Mouse (Mus musculus) kidney, adult 11 months (tissue): ENCODE measurements around the gene Evi5.
"Not testable (repeated sequence)": the region's sequence is repeated elsewhere in the genome, so short reads cannot be mapped to it uniquely, and the experiment has no call there.

ENCODE experiments used
- DNase-seq: peaks from one replicate; pipeline ENCODE4 v3.0.0; 2022

The Evi5 gene

DNA sequence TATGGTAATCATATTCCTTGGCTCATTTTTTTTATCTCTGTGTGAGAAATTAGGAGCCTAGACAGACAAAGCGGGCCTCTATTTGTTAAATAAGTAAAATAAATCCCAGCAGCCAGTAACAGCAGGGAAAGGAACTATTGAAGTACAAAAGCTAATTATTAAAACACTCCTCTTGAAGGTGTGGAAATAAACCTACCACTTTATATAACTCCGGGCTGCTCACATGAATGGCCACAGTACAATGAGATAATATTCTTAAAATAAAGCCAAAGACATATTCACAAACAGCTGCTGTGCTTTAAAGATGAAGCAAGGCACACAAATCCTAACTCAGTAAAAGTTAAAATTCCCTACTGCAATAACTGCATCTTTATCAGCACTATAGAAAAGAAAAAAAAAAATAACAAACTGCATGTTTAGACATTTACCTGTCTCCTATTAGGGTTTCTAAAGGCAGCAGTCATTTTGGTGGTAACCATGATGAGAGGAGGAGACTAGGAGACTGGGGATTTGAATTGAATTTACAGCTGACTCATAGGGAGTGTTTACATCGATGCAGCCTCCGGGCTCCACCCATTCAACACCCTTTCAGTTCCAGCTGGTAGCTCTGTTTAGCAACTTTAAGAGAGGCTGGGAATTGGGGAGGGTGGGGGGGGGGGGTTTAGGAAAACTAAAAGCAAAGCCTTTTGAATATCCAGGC, at the start of gene Evi5:
Evi5 (minus strand) TSS at position 547 of the 700 bp plus-strand sequence.
- no peak for DNase-seq

DNA sequence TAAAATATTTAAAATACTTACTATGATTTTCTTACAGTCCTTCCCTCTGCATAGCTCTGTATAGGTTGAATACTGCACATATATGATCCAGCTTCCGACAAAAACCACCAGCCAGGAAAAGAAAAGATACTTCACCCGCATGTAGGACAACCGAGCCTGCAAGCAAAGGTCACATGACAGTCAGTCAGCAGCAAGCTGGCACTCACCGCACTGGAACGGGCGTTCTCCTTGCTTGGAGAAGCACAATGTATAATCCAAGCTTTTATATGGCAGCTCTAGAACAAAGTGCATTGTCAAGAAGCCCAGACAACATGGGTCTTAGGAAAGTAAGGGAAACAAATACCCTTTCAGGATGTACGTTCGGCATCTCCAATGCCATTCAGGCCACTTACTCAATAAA, 49.7 kb upstream of the Evi5 start:
- peak; percentile 44 for DNase-seq

GRCm38 (mm10) chr5:107922836-107923235, 47.9 kb upstream of the Evi5 start:
- no peak for DNase-seq

GRCm38 (mm10) chr5:107921400-107922252, 46.7 kb upstream of the Evi5 start:
- DNase-seq = no peak

DNA sequence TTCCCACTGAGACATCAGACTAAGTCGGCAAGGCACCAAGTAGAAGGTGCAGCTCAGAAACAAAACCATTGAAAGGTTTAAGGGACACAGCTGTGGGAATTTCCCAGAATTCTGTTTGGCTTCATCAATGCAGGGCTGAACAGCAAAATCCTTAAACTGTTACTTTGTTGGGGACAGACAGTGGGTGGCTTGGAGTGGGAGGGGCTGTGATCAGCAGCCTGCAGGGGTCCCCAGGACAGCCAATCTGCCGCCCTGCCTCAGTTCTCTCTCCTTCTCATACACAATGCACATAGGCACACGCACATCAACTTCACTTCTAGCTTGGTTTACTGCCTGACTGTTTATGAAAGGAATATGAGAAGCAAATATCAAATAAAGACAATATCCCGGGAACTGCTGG, 40.4 kb upstream of the Evi5 start:
- DNase-seq = no peak

DNA sequence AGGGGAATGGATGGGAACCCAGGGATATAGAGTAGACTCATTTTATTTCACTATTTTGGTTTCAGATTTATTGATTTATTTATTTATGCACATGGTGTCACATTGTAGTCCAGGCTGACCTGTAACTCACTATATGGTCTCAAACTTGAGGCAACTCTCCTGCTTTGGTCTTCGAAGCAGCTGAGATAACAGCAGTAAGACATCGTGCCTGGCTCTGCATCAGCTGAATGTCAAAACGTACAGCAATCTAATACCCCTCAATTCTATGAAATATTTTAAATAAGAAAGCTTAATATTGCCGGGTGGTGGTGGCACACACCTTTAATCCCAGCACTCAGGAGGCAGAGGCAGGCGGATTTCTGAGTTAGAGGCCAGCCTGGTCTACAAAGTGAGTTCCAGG, 36.1 kb upstream of the Evi5 start:
- DNase-seq = no peak

GRCm38 (mm10) chr5:107910084-107910616, 35.2 kb upstream of the Evi5 start:
- DNase-seq = no peak

- DNase-seq = no peak
These were observed 34.8 kb upstream of the Evi5 start for GRCm38 (mm10) chr5:107909668-107910067.

GRCm38 (mm10) chr5:107908514-107909110, 33.7 kb upstream of the Evi5 start:
- DNase-seq = no peak

GRCm38 (mm10) chr5:107904325-107904724, 29.4 kb upstream of the Evi5 start:
- DNase-seq = no peak

DNA sequence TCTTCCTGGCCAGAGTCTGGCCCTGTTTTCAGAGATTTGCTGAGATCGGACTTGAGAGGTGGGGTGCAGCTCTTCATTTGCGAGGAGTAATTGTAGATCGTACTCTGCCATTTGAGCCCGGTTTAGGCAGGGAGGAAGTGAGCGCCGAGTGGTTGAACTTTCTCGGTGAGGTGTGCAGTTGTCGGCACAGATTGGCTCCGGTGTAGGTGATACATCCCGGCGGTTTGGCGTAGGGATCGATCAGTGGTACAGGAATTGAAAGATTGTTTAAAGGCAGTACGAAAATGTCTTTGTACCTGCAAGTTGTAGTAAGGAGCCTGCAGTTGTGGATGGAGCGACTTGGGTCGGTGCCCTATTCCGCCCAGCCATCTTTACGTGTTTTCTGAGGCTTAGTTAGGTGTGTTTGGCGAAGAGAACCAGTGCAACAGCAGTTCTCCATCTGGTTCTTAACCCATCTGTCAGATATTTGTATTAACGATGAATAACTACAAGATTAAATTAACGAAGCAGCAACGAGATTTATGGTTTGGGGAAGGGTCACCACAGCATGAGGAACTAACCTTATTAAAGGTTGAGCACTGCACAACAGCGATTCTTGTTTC, 26.2 kb upstream of the Evi5 start:
- no peak for DNase-seq

DNA sequence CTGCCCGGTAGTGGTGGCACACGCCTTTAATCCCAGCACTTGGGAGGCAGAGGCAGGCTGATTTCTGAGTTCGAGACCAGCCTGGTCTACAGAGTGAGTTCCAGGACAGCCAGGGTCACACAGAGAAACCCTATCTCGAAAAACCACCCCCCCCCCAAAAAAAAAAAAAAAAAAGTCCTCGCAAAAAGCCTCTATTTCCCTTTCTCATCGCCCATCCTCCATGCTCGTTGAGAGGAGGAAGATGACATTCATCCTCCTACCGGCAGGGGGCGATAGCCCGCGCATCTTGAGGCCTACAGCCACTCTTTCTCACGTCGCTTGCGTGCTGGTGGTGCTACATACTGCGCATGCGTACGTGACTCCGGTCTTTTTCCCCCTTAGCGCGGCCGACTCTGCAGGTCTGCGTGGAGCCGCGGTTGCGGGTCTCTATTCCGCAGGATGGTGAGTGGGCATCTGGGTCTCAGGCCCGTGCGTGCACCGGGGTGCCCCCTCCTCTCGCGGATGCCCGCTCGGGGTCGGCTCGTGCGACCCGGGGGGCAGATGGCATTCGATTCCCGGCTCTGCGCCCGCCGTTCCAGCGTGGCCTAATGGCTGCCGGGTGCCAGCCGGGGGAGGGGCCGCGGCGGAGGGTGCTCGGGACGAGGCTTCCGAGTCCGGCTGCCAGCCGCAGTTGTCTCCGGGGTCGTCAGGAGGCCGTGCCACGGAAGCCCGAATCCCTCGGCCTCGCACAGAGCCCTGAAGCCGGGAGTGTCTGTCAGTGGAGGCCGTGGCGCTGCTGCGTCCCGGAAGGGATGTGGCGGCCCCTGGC, 25.5 kb upstream of the Evi5 start, which contains the start of gene Rpl5:
Rpl5 (plus strand) TSS at position 297 of the 808 bp plus-strand sequence.
- DNase-seq = peak; percentile 94

DNA sequence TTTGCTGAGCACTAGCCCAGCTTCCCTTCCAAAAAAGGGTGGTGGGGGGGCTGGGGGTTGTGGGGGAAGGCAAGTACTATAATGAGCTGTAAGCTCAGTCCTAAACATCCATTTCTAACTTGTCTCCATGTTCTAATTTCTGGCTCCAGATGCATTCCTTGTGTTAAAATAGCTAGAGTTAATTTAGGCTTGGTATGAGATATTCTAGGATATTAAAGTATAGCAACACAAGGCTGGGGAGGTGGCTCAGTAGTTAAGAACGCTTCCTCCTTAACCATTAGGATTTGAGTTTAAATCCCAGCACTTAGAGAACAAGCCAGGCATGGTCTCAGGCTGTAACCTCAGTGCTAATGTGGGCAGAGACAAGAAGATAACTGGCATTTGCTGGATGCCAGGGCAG, 21.4 kb upstream of the Evi5 start:
- DNase-seq = no peak

GRCm38 (mm10) chr5:107894676-107895075, 19.8 kb upstream of the Evi5 start:
- no peak for DNase-seq

DNA sequence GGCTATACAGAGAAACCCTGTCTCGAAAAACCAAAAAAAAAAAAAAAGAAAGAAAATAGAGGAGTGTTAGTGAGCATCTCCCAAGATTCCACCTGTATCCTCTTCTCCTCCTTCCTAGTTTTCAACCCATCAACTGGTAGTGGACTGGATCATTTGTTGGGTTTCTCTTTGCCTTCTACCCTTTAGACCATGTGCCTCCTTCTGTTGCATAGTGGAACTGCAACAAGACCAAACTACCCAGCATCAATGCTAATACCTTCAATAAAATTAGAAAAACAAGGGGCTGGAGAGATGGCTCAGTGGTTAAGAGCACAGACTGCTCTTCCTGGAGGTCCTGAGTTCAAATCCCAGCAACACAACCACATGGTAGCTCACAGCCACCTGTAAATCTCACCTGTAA, 16.6 kb upstream of the Evi5 start:
- DNase-seq = not testable (repeated sequence)

DNA sequence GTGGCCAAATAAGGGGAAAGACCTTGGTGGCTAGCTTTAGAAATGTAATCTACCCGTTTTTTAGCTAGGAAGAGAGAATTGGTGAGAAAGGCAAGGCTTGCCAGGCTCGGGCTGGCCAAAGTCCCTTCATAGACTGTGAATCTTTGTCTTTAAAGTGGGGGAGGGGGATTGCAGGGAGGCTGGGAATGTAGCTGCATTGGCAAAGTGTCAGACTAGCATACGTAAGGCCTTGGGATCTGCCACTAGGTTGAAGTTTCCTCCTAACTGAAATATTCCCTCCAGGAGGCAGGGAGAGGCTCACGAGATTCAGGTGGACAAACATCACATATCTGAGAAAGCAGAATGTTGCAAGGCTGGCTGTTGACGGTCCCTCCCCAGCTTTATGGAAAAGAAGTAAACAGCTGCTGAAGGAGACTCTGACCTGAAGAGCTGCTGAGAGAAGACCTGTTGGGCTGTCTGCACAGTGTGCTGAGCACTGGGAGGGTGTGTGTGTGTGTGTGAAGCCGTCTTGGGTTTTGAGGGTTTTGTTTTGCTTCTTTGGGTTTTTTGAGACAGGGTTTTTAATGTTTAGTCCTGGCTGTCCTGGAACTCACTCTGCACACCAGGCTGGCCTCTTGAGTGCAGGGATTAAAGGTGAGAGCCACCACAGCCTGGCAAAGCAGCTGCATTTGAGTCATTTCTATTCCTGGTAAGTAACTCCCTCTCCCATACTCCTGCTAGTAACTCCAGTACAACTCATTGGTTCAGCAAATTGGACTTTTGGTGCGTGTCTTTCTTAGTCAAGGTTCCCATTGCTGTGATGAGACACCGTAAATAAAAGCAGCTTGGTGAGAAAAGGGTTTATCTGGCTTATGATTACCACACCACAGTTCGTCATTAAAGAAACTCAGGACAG, 15.3 kb upstream of the Evi5 start:
- DNase-seq = peak; percentile 87

DNA sequence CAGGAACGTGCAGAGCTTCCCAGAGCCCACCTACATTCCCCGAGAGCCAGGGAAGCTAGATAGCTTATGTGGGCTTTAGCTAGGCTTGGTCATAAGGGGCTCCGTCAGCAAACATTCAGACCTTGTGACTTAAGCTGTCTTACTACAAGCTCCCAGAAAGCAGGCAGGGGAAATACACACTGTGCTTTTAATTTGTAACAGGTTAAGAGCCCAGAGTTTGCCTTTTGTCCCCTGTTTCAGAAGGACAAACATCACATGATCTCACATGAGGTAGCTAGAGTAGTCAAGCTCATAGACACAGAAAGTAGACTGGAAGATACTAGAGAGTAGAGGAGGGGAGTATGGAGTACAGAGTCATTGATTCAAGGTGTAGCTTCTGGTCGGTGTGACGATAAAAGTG, 5.8 kb upstream of the Evi5 start:
- peak; percentile 83 for DNase-seq

DNA sequence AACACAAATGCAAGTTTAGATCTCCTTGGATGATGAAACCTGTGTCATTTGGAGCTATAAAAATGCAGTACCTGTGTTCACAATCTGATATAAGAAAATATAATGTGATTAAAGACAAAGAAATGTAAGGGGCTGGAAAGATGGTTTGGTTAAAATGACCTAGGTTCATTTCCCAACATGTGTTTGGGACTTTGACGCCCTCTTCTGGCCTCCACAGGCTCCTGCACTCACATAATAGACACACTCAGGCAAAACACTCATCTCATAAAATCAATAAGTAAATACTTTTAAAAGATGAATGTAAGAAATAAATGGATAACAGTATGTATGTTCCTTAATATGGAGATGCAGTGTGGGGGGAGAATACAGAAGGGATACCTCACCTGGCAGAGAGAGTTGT, 2.1 kb upstream of the Evi5 start:
- no peak for DNase-seq

DNA sequence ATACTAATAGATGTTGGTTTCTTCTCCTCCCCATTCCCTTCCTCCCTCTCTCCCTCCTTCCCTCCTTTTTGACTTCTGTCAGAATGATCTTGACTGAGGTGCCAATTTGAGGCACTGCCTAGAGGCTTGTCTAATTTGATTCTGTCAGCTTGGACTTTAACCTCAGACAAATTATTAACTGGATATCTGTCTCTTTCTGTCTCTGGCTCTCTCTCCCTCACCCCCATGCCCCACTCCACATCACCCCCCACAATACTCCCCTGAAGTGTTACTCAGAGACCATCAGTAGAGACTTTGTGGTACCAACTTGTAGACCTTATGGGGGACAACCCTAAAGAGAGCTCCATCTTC, 329 bp upstream of the Evi5 start:
- no peak for DNase-seq

DNA sequence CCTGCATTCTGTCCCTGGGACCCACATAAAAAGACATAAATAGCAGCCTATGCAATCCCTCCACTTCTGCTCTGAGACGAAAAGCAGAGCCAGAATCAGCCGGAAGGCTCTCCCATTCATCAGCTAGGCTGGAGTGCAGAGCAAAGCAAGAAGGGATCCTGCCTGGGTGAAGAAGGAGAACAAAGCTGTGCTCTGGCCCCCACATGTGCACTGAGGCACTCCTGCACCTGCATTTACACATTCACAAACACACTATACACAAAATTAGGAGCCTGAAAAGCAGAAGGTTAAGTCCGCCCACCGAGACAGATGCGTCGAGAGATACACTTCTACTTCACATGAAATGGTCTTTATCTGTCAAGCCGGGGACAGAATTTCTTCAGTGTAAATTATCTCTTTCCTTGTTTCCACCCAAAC, 1.0 kb downstream of the Evi5 start:
- DNase-seq = no peak

DNA sequence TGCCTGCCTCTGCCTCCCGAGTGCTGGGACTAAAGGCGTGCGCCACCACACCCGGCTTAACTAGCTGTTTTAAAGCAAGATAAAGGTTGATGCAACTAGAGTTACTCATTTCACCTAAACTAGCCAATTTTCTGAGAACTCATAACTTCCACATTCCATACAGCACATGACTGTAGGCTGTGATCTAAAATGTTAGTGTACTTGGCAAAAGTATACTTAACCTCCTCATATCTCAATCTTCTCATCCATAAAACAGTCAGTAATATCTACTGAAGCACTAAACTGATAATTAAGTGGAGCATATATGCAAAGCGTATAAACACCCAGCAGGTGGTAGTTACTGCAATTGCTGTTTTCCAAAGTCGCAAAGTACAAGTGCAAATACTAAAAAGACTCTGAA, 1.6 kb downstream of the Evi5 start:
- no peak for DNase-seq
